Comparison of ENCODE assay signal across 8 mouse cellular contexts in genomic region chr16:44615878-44616206, GRCm38 (mm10). TPM values are rescaled to one million over a fixed set of nuclear protein-coding genes. Genes with fewer than 3 reads are reported as not detected.
DNase-seq lines count a peak whose midpoint lies in the region; ATAC-seq lines count a peak whose summit lies in the region.

No protein-coding gene starts in this region.

- no peaks in the 10 kb centered on the region for H3K9me3 ChIP-seq in limb, embryonic 15.5 days

- DNase-seq in cerebellum, adult 11-12 months: peak; percentile 59
- no peak for DNase-seq in cerebellum, postnatal 36 days
- peak; percentile 52 for DNase-seq in embryo, embryonic 9.5 days (ENCODE audit: extremely low spot score)
- peak; percentile 15 to 46 for DNase-seq in heart, postnatal 14 days
- DNase-seq in spleen, postnatal 10 days (ENCODE audit: low spot score in 2 of 2): no peak
- DNase-seq in spleen, adult 18-20 months: no peak
- no peak for DNase-seq in adrenal gland, postnatal 4 days (ENCODE audit: low spot score in 2 of 2)

- peak; percentile 61 for ATAC-seq in limb, embryonic 15.5 days (ENCODE audit: insufficient number of reproducible peaks, low FRiP score, low TSS enrichment, low read depth)

- intact Hi-C loops in heart, postnatal 14 days (cut with DNase I): no loop called here

- peak overlapping the region; percentile 20; the same call in 1 of the 2 replicates for H3K4me3 ChIP-seq in limb, embryonic 15.5 days

- peaks cover 78% of the 10 kb centered on the region for H3K4me1 ChIP-seq in limb, embryonic 15.5 days

- peak overlapping the region; percentile 37 for H3K4me2 ChIP-seq in limb, embryonic 15.5 days

- no peaks in the 10 kb centered on the region for H3K36me3 ChIP-seq in limb, embryonic 15.5 days

- 2% methylated on average over 3 of the region's 3 CpGs for WGBS in limb, embryonic 15.5 days

- H3K27ac ChIP-seq in limb, embryonic 15.5 days: peak overlapping the region; percentile 94

- H3K27me3 ChIP-seq in limb, embryonic 15.5 days: no peaks in the 10 kb centered on the region

- H3K9ac ChIP-seq in limb, embryonic 15.5 days: no peak overlapping the region; the same call in 1 of the 2 replicates

RNA-seq across cellular contexts. Expression of gene Boc, which starts 57.1 kb away (rescaled TPM):
- total RNA-seq in heart, postnatal 14 days (2021): 1 to 10 TPM; 7.1 to 8.6 TPM
- 56.1 and 57.6 TPM in 2 replicates for polyA plus RNA-seq in limb, embryonic 15.5 days (2015; fragmentation: Nextera tagmentation; extraction: Ambion mirVana)
- 10 to 100 TPM; 42.4 to 49.7 TPM for total RNA-seq in adrenal gland, postnatal 4 days (2021)

Comparison
In these comparisons a context has a peak if more than half of its experiments do, and no peak if none do; other contexts are left out.
1. DNase-seq: peak in cerebellum, adult 11-12 months (single experiment), embryo, embryonic 9.5 days (single experiment) and heart, postnatal 14 days (2 of 2); none in cerebellum, postnatal 36 days (0 of 2), spleen, postnatal 10 days (0 of 2), spleen, adult 18-20 months (0 of 2) and adrenal gland, postnatal 4 days (0 of 2).
2. RNA of gene Boc, which starts 57.1 kb away (total RNA-seq): 42.4 to 49.7 TPM in adrenal gland, postnatal 4 days; 7.1 to 8.6 TPM in heart, postnatal 14 days; every median in the first group is over 4 times any median in the second.